Comparison of ENCODE assay signal across 12 mouse cellular contexts in the genomic region with DNA sequence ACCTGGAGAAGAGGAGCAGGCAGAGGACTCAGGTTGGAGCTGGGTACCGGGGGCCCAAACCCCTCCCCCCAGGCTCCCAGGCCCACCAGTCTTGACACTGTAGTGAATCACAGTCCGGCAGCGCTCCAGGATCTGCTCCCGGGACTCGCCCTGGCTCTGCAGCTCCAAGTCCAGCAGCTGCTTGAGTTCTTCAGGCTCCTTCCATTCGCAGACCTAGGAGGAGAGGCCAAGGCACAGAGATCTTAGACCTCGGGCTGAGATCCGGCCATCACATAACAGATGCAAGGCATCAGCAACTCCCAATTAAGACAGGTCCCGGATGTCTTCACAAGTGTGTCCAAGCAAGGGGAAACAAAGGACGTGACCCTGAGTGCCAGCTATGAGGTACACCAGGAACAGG. TPM values are rescaled to one million over a fixed set of nuclear protein-coding genes. Genes with fewer than 3 reads are reported as not detected.
DNase-seq lines count a peak whose midpoint lies in the region; ATAC-seq lines count a peak whose summit lies in the region.
"Had no signal": no experiment of that assay in that cellular context is flagged by ENCODE, and none has a peak within 500 bp of the region (broad histone marks: within the 10 kb centered on the region; RNA-seq: fewer than 3 reads in every experiment).

No protein-coding gene starts in this region.

- H3K9ac ChIP-seq in heart, embryonic 12.5 days, result no peak overlapping the region
- H3K9ac ChIP-seq in liver, embryonic 16.5 days (ENCODE audit: low read depth, low read length), result no peak overlapping the region; the same call in 1 of the 2 replicates
- H3K9ac ChIP-seq: neural tube, embryonic 12.5 days; stomach, embryonic 15.5 days had no signal

- H3K4me3 ChIP-seq in heart, embryonic 12.5 days, result no peak overlapping the region
- H3K4me3 ChIP-seq in liver, embryonic 16.5 days (ENCODE audit: low read depth, low read length), result peak overlapping the region; percentile 39; the same call in 1 of the 2 replicates
- H3K4me3 ChIP-seq: neural tube, embryonic 12.5 days; stomach, embryonic 15.5 days had no signal

- peak; percentile 54 to 67 for DNase-seq in heart, adult 18-20 months
- peak; percentile 40 for DNase-seq in urinary bladder, postnatal 25 days (ENCODE audit: low spot score)
- DNase-seq in urinary bladder, adult 2 months (ENCODE audit: low spot score), result no peak
- DNase-seq in cerebellum, postnatal 14 days, result no peak
- DNase-seq in cerebellum, postnatal 25 days, result no peak
- DNase-seq in spleen, postnatal 14 days (ENCODE audit: low spot score in 2 of 2), result no peak
- DNase-seq: B cell, adult 2 months had no signal

- H3K4me2 ChIP-seq in heart, embryonic 12.5 days, result no peak overlapping the region
- H3K4me2 ChIP-seq in liver, embryonic 16.5 days (ENCODE audit: low read depth, low read length), result peak overlapping the region; percentile 33
- H3K4me2 ChIP-seq: neural tube, embryonic 12.5 days; stomach, embryonic 15.5 days had no signal

- peaks cover 35% of the 10 kb centered on the region for H3K36me3 ChIP-seq in heart, embryonic 12.5 days
- no peaks in the 10 kb centered on the region for H3K36me3 ChIP-seq in liver, embryonic 16.5 days (ENCODE audit: control insufficient read depth, insufficient read depth)
- H3K36me3 ChIP-seq: stomach, embryonic 15.5 days had no signal

- H3K27me3 ChIP-seq in heart, embryonic 12.5 days (replicated peaks), result no peaks in the 10 kb centered on the region
- H3K27me3 ChIP-seq in liver, embryonic 16.5 days (ENCODE audit: control insufficient read depth, insufficient read depth, low read depth, low read length), result no peaks in the 10 kb centered on the region
- H3K27me3 ChIP-seq: neural tube, embryonic 12.5 days; stomach, embryonic 15.5 days had no signal

- peaks cover 23% of the 10 kb centered on the region; the same call in 1 of the 2 replicates for H3K4me1 ChIP-seq in heart, embryonic 12.5 days (replicated peaks)
- H3K4me1 ChIP-seq in liver, embryonic 16.5 days (ENCODE audit: control insufficient read depth, low read depth, low read length), result peaks cover 7% of the 10 kb centered on the region
- H3K4me1 ChIP-seq: neural tube, embryonic 12.5 days had no signal

- ATAC-seq in heart, embryonic 12.5 days (ENCODE audit: insufficient number of reproducible peaks, low FRiP score), result no peak
- no peak for ATAC-seq in liver, embryonic 16.5 days (ENCODE audit: low read depth)
- ATAC-seq: hindbrain, embryonic 16.5 days had no signal

- no peak overlapping the region for H3K27ac ChIP-seq in heart, embryonic 12.5 days (ENCODE audit: poor library complexity, severe bottlenecking)
- H3K27ac ChIP-seq in liver, embryonic 16.5 days (ENCODE audit: low read length), result no peak overlapping the region
- H3K27ac ChIP-seq: neural tube, embryonic 12.5 days; stomach, embryonic 15.5 days had no signal

- WGBS in heart, embryonic 12.5 days, result 73% methylated on average over 10 of the region's 10 CpGs
- 76% methylated on average over 10 of the region's 10 CpGs for WGBS in liver, embryonic 16.5 days (ENCODE audit: insufficient replicate concordance)

- no peaks in the 10 kb centered on the region for H3K9me3 ChIP-seq in heart, embryonic 12.5 days (replicated peaks)
- no peaks in the 10 kb centered on the region for H3K9me3 ChIP-seq in liver, embryonic 16.5 days (replicated peaks; ENCODE audit: control insufficient read depth, low read length)
- H3K9me3 ChIP-seq: neural tube, embryonic 12.5 days; stomach, embryonic 15.5 days had no signal

RNA-seq across cellular contexts. Expression of gene Zfp740, which starts 15.0 kb away (rescaled TPM):
- 10 to 100 TPM; 30.6 to 31.5 TPM for total RNA-seq in heart, adult 18-20 months (2021)
- 47.3 and 48.6 TPM in 2 replicates for polyA plus RNA-seq in heart, embryonic 12.5 days (2016; fragmentation: Nextera tagmentation; extraction: Ambion mirVana)
- 62.9 and 67.8 TPM in 2 replicates for polyA plus RNA-seq in urinary bladder, adult 2 months (2012; rRNA removed)
- 16.3 and 17.1 TPM in 2 replicates for polyA plus RNA-seq in liver, embryonic 16.5 days (2015; fragmentation: Nextera tagmentation; extraction: Ambion mirVana)

RNA-seq across cellular contexts. Expression of gene Csad, which starts 16.4 kb away (rescaled TPM):
- total RNA-seq in heart, adult 18-20 months (2021), result 10 to 100 TPM; 17.0 to 22.6 TPM
- polyA plus RNA-seq in heart, embryonic 12.5 days (2016; fragmentation: Nextera tagmentation; extraction: Ambion mirVana), result 39.1 and 39.4 TPM in 2 replicates
- 92.4 and 102 TPM in 2 replicates for polyA plus RNA-seq in urinary bladder, adult 2 months (2012; rRNA removed)
- 53.0 and 60.2 TPM in 2 replicates for polyA plus RNA-seq in liver, embryonic 16.5 days (2015; fragmentation: Nextera tagmentation; extraction: Ambion mirVana)

RNA-seq across cellular contexts. Expression of gene Soat2, which starts 37.8 kb away (rescaled TPM):
- not detected for total RNA-seq in heart, adult 18-20 months (2021)
- polyA plus RNA-seq in heart, embryonic 12.5 days (2016; fragmentation: Nextera tagmentation; extraction: Ambion mirVana), result 0.87 and 1.2 TPM in 2 replicates
- polyA plus RNA-seq in urinary bladder, adult 2 months (2012; rRNA removed), result 0.59 and 0.89 TPM in 2 replicates
- polyA plus RNA-seq in liver, embryonic 16.5 days (2015; fragmentation: Nextera tagmentation; extraction: Ambion mirVana), result 33.6 and 34.4 TPM in 2 replicates
- polyA plus RNA-seq: hindbrain, embryonic 16.5 days had no signal

RNA-seq across cellular contexts. Expression of gene Itgb7, which starts 43.6 kb away (rescaled TPM):
- 1 to 10 TPM; 2.9 to 9.9 TPM for total RNA-seq in heart, adult 18-20 months (2021)
- polyA plus RNA-seq in heart, embryonic 12.5 days (2016; fragmentation: Nextera tagmentation; extraction: Ambion mirVana), result 0.38 and 0.72 TPM in 2 replicates
- polyA plus RNA-seq in urinary bladder, adult 2 months (2012; rRNA removed), result 7.0 and 13.2 TPM in 2 replicates
- 5.5 and 5.6 TPM in 2 replicates for polyA plus RNA-seq in liver, embryonic 16.5 days (2015; fragmentation: Nextera tagmentation; extraction: Ambion mirVana)

RNA-seq across cellular contexts. Expression of gene Igfbp6, which starts 43.9 kb away (rescaled TPM):
- 10 to 100 TPM; 23.3 to 39.7 TPM for total RNA-seq in heart, adult 18-20 months (2021)
- polyA plus RNA-seq in heart, embryonic 12.5 days (2016; fragmentation: Nextera tagmentation; extraction: Ambion mirVana), result 1.7 and 2.5 TPM in 2 replicates
- 260 TPM in 2 replicates for polyA plus RNA-seq in urinary bladder, adult 2 months (2012; rRNA removed)
- polyA plus RNA-seq in liver, embryonic 16.5 days (2015; fragmentation: Nextera tagmentation; extraction: Ambion mirVana), result 1.5 and 2.4 TPM in 2 replicates

Comparison
In these comparisons a context has a peak if more than half of its experiments do, and no peak if none do; other contexts are left out.
1. DNase-seq: peak in heart, adult 18-20 months (2 of 2) and urinary bladder, postnatal 25 days (single experiment); none in urinary bladder, adult 2 months (single experiment), cerebellum, postnatal 14 days (0 of 2), cerebellum, postnatal 25 days (0 of 2) and spleen, postnatal 14 days (0 of 2).
2. RNA of gene Soat2, which starts 37.8 kb away (polyA plus RNA-seq): 33.6 to 34.4 TPM in liver, embryonic 16.5 days; 0.87 to 1.2 TPM in heart, embryonic 12.5 days and 0.59 to 0.89 TPM in urinary bladder, adult 2 months; every median in the first group is over 10 times any median in the second.